Mouse (Mus musculus): ENCODE data around the gene Tom1l1. TPM values are rescaled to one million over a fixed set of nuclear protein-coding genes. Genes with fewer than 3 reads are reported as not detected.

Tom1l1 gene
- total RNA-seq, 2 experiments from 2014 or later = 17.9 to 23.0 TPM

DNA sequence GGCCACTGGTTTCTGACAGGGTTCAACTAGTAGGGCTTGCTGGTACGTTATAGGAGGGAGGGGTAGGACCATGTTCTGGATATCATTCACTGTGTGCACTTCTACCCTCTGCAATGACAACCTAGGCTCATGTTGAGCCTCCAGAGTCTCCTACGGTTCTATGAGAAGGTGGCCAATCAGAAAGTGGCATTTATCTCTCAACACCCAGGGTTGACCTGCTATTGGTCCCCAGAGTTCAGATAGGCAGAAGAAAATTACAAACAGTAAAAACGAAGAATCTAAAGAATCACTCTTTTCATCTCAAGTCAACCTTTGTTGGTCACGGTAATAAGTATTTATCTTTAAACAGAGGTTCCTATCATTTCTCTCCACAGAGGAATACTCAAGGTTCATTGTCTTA, 21.2 kb downstream of the Tom1l1 start:
- no peak for DNase-seq

DNA sequence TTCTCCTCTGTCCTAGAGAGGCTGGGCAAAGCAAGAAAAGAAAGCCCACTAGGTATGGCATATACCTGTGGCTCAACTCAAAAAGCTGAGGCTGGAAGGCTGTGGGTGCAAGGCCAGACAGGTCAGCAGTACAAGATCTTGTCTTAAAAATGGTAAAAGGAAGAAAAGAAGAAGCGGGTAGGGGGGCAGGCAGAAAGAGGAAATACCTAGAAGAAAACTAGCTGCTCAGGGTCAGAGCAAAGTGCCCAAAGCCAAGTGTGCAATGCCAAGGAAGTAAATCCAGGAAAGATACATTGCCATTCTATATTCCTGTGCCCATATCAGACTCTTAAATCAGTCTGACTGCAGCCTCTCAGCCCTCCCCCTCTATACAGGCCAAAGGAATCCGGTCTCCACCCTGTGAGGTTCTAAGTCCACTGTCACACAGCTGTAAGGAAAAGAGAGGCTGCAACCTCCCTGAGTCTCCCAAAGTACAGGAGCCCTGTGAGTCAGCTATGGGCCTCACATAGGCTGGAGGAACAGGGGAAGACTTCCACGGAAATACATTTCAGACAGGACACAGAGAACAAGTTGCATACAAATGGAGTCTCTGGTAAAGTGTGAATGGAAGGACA, 21.9 kb downstream of the Tom1l1 start:
- no peak for DNase-seq

DNA sequence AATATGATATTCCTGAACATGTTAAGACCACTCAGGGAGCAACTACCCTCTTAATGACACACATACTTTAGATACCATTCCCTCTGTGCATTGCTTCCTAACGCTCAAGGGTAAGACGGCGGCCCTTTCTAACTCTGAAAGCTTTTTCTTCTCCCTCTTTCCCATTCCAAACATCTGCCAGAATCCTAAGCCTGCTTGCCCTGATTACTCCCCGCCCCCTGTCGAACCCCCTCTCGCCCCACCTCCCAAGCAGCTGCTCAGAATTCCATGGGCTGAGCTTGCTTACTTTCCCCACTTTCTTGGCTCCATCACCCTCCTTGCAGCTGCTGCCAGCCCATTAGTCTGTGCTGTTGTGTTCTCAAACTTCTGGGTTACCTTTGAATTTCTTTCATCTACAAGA, 23.0 kb downstream of the Tom1l1 start:
- DNase-seq = peak; percentile 15 to 29

DNA sequence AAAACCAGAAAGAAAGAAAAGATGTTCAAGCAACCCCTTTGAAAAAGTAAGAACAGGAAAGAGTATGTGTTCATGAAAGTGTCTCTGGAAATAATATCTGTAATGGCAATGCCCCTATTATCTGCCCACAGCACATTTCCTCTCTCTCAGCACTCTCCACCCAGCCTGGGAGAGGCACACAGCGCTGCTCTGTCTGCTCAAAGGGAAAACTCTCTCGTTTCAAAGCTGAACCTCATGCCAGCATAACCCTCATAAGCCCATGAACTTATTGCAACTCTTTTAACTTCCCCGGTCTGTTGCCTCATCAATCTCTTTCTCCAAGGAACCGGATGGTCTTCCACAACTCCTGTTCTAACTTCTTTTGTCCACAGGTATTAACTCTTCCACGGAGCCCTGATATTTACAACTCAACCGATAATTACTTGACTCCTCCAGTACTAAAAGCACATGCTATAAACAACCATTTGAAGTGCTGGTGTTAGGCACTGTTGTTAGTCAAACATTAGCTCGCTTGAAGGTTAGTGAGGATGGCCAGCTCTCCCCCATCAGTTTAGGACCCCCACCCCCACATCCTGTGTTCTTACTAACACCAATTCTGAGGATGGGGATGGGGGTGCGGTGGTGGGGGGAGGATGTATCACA, 23.7 kb downstream of the Tom1l1 start:
- no peak for DNase-seq

DNA sequence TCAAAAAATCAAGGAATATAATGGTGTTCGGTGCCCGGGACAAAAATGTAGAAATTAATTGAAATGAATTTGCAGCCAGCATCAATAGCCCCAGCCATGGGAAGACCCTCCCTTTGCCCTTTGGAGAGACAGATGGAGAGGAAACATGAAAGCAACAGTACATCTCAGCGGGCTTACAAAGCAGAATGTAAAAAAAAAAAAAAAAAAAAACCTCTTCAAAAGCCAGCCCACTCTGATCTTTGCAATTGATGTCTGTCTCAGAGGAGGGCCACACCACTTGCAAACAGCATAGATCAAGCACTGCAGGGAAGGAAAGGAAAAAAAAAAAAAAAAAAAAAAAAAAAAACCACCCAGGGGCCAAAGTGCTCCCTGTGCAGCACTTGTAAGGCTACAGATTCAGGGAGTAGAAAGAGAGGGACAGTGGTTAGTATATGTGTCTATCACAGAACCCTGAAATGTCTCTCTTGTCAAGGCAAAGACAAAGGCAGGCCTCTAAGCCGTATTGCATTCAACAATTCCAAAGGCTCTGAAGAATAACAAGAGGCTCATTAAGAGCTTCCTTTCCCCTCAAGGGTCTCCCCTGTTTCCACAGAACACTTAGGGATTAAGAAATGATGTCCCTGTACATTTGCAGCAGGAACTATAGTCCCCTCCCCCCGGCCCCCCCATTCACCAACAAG, 24.4 kb downstream of the Tom1l1 start:
- DNase-seq = no peak

DNA sequence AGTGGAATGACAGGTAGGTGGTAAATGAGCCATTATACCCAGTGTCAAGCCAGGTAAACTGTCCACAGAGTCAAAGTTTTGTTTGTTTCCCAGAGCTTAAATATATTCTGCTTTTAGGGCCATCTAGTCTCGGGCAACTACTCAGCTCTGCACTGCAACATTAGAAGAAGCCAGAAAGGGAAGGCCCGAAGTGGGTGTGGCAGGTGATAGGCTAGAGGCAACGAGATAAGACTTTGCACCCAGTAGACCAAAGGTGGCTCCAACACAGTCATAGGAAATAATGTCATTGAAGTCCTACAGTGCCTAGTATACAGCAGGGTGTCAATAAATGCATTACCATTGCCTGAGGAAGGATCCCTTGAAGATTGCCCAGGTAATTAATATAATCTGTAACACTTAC, 25.1 kb downstream of the Tom1l1 start:
- DNase-seq = no peak

DNA sequence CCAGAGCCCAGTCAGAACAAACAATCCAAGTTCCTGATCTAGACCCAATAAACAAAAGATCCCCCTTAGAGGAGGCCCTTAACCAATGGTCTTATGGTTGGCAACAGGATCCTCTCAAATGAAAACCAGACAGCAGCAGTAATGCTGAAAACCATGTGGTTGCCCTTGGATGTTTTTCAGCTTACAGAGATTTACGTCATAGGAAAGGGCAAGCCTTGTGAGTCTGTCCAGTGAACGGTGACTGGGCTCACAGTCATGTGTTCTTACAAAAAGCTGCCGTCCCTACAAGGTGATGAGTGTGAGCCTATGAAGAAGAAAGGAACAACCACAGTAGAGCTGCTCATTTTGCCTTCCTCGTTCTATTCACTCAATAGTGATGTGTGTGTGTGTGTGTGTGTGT, 27.5 kb downstream of the Tom1l1 start:
- no peak for DNase-seq

DNA sequence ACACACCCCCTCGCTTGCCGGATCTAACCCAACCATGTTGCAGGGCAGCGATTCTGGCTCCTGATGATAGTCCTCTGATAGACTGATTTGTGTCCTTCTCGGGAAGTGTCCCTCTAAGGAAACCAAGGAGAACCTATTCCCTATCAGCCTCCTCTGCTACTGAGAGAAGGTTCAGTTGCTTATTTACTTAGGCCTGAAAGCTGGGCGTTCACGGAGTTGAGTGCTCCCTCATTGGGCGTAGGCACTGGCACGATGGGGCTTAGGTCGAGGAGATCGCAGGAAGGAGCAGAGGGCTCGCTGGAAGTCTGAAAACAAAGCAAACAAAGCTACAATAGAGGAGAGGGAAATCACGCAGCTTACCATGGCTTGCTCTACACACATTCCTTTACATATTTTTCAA, 30.6 kb downstream of the Tom1l1 start:
- no peak for DNase-seq

DNA sequence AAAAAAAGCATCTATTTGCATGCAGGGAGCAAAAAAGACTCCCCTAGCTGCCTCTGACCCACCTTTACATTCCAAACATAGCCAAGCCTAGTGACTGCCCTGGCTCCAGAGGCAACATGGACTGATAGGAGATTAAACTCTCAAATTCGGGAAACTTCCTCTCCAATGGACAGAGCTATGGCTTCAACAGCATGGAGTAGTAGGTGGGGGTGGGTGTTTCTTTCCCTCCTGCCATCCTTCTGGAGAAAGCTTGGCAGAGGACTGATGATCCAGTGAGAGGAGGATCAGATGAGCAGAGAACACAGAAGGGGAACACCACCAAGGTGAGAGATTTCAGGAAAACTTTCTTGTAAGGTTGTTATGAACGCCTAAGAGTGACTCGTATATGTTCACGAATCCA, 35.6 kb downstream of the Tom1l1 start:
- no peak for DNase-seq

DNA sequence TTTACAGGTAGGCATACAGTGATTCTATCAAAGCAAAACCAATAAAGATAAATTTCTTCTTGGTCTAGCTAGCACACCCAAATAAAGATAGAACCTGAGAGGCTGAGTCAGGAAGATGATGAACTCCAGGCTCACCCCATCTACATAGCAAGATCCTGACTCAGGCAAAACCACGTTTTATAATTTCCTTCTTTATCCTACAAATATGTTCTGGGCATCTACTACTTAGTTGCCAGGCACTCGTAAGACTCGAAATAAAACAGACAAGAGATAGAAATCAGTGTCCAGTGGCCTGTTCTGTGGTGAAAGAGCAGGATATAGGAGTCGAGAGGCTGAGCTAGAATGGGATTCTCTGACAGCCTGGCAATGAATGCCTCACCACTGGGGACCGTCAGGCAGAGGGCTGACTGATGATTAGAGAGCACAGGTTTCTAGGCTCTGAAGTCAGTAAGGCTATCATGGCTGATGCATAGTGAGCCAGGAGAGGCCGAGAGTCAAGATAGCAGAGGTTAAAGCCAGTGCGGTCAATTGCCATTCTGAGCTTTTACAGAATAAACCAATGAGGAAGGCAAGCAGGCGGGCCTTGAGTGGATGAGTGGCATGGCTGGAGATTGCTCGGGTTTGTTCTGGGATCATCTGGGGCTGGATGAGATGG, 37.8 kb downstream of the Tom1l1 start:
- no peak for DNase-seq

DNA sequence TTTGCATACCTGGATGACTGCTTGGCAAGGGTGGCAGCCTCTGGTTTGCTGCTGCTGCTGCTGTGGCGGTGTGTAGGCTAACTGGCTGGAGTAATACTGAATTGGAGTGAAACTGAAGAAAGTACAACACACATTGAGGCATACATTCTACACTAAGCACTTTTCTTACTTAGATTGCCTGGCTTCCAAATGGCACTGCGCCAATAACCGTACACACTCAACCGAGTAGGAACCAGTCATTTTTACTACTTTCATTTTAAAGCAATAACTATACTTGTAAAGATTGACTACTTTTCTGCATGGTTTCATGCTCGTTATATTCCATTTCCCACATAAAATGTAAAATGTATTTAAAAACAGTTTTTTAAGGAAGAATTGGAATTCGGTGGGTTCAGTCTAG, 38.4 kb downstream of the Tom1l1 start:
- DNase-seq = no peak

DNA sequence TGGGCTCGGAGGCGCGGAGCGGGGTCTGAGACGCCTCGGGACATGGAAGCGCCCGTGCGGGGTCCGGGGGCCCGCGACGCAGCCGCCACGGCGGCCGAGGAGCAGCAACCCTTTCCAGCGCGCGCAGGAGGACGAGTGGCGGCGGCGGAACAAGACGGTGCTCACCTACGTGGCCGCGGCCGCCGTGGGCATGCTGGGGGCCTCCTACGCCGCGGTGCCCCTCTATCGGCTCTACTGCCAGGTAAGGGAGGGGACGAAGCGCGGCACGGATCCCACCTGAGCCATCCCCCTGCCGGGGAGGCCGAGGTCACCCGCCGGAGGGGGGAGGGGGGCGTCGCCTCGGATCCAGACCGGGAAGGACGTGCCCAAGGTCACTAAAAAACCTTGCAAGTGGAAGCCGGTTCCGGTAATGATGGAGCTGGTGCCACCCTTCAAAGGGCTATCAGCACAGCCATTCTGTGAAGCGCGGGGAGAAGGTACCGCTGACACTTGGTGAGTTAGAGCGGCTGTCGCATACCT, 49.8 kb downstream of the Tom1l1 start:
- peak in 1 of 2 experiments; percentile 39 for DNase-seq

DNA sequence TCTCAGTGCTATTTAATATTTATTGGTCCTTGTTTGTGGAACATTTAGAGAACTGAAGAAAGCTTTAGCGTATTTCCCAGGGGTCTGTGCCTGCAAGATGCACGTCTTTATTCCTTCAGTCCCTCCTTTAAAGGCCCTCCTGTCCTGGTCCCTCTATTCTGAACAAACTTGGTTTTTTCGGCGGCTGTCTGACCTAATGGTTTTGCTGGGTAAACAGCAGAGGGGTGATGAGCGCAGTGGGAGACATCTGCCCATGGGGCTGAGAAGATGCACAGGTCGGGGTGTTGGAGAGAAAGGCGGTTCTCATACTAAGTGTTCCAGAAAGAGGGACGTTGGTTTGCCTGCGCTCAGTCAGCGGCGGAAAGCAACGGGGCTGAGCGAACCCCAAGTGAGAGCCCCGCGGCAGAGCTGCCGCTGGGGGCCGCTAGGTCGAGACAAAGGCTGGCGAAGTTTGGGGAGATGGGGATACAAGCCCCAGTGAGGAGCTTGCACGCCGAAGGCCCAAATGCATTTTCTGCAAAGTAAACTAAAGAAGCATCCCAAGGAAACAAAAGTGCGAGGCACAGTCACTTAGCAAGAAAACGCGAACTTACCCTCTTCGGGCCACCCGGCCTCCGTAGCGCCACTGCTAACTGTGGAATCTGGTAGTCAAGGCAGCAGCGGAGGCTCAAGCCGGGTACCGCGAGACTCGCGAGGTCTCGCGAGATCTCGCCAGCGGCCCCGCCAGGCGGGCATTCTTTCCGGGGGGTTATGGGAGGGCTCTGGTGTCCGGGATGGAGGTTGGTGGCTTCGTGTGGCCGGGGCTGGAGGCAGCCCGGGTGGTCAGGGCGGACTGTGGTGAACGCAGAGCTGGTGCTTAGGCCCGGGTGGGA, 50.5 kb downstream of the Tom1l1 start, which contains the start of the genes Stxbp4 and Cox11:
Stxbp4 (minus strand) TSS at position 645 of the 872 bp plus-strand sequence.
Cox11 (plus strand) TSS at position 734 of the 872 bp plus-strand sequence.
- DNase-seq = peak; percentile 92 to 93

DNA sequence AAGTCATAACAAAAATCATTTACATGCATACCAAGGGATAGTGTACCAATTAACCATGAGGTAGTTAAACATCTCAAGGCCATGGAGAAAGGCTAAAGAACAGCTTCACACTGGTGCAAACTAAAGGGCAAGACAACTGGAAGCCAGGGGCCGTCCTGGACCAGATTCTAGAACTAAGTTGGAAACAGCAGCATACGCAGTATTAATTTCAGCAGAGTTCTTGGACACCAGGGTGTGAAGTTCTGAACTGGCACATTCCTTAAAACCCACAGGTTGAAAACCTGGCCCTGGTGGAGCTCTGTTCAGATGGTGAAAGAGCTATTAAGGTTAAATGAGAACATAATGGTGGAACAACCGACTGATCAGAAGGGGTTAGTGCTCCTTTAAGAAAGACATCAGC, 53.5 kb downstream of the Tom1l1 start:
- DNase-seq = no peak

DNA sequence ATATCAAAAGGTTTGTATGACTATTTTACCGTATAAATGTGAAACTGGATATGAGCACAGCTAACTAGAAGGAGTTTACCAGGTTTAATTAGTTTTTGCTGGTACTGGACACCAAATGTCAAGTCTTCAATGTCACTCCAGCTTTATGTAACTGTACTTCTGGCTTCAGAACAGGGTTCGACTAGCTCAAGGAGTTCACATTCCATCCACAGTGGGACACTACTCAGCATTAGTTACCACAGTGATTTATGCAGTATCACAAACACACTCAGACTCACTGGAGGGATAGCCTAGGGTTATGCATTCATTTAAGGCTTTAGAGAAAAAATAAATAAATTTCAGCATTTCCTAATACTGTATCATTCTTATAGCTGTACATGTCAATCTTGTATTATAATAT, 55.7 kb downstream of the Tom1l1 start:
- DNase-seq = no peak

DNA sequence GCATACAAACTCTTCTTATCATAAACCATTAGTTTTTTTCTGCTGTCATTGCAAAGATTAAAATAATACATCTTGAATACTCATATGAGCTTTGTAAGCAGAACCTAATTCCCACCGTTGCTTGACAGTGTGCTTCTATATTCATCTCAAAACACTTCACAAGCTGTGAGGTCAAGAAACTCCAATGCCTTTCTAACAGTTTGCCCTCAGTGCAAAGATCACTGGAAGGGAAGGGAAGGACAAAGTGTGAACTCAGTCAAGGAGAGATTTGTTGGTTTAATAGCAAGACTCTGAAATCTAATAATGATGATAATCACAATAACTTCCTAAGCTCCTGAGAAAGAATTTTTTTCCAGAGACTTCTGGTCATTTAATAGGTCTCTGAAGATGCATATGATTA, 60.4 kb downstream of the Tom1l1 start:
- DNase-seq = no peak

DNA sequence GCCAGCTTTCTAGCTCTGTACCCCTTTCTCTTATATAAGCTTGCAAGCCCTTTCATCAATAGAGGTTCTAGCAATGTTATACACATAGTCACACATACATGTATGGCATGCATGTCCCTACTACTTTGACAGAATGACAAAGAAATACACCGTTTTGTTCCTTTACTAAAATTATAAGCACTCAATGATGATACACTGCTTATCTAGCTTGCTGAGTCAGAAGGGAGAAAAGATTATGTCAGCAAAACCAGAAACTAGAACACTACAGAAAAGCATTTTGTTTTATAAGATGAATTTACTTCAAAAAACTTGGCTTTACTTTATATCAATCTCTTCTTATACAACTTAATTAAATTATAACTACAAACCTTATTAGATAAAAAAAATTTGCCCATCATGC, 63.0 kb downstream of the Tom1l1 start:
- DNase-seq = no peak

DNA sequence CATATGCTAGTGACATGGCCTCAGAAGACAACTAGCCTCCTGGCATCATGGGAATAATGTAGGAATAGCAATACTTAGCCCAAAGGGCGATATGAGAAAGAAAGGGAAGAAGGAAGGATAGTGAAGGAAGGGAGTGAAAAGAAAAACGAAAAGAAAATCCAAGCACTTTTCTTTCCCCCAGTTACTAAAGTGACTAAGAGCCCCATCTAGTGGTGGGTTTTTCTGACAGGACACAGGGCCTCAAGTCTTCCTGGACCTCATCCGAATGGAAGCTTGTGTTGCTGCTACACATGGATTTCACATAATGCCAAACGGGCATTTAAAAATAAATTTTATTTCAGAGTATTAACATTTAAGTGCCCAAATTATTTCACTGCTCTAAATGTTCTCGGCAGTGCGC, 64.7 kb downstream of the Tom1l1 start:
- DNase-seq = no peak

DNA sequence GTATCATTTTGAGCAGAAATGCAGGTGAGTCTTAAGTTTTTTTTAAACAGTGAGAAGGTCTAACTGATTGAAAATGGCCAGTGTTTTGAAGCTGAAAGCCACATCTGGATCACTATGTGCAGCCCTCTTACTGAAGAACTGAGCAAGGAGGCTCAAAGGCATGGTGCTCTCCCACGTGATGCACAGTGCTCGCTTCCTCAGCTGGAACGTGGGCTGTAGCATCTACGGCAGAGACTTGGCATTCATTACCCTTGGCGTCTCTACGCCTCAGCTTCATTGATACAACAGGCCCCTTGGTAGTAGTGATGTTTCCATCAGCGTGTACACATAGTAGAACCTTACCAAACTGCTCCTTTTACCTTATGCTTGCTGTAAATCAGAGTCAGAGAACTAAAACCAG, 65.7 kb downstream of the Tom1l1 start:
- DNase-seq = no peak

DNA sequence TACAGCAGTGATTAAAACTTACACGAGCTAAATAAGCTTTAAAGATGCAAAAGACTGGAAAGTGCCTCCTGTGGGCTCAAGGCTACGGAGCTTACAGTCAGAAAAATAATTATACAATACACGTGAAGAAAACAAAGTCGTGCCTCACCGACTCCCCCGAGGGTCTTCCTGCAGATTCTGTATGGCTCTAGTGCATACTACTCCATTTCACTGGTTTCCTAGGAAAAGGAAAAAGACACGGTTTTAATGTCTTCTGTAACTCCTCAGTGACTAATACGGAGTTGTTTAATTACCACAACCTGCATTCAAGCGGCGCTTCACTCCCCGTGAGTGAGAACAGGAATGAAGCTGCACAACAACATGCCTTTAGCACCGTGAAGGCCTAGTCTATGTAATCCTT, 66.1 kb downstream of the Tom1l1 start:
- no peak for DNase-seq

DNA sequence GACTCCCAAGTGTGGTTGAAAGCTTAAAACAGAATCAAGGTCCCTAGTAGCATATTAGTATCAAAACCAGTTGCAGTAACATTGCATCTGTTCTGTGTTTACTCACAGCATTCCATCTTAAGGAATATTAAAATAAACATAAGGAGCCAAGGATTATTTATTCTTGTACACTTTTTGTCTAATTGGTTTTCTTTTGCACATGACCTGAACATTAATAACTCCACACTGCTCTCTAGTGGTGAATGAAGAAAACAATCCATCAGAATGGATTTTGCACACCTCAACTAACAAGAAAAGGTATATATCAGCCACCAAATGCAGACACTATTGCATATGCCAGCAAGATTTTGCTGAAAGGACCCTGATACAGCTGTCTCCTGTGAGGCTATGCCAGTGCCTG, 71.7 kb downstream of the Tom1l1 start:
- no peak for DNase-seq

DNA sequence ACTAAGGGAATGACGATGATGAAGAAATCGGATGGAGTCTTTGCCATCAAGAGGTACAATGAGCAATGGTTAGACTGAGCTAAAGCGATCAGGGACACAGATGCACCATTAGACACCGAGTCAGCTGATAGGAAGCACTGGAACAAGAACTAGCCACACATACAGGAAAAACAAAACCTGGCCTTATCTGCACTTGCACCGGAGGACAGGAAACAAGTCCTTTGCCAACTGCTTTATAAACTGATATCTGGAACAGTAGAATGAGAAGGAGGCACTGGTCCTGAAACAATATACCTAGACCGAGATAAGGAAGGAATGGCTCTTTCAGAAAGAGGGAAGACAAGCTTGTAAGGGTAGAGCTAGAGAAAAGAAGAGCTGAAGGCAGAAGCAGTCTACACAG, 73.4 kb downstream of the Tom1l1 start:
- no peak for DNase-seq
